Mouse (Mus musculus) neural tube, embryonic 11.5 days (tissue): Measurements from ENCODE around the gene Fyb2. TPM values are rescaled to one million over a fixed set of nuclear protein-coding genes. Genes with fewer than 3 reads are reported as not detected.

ENCODE experiments used
- ATAC-seq: fragments of 200-750 bp; cut with Nextera tagmentation; 2 replicates; pipeline ENCODE4 v1.8.0; 2017; ENCODE audit warnings: moderate number of reproducible peaks, mild to moderate bottlenecking, moderate TSS enrichment, moderate library complexity; ENCODE audit not compliant: insufficient read depth, low FRiP score, low TSS enrichment
- DNase-seq: peaks from one replicate; pipeline ENCODE4 v3.0.0-alpha.2; 2015; ENCODE audit warnings: low spot score
- H3K27ac ChIP-seq: fragments of 300-500 bp; sonication (generic); 2 replicates; pipeline ENCODE4 v1.5.1; 2014; ENCODE audit warnings: low read depth, mild to moderate bottlenecking, low read length
- H3K27me3 ChIP-seq: fragments of 300-500 bp; sonication (generic); 2 replicates; pipeline ENCODE4 v1.6.1; 2014; ENCODE audit warnings: mild to moderate bottlenecking, low read length, mixed read lengths; ENCODE audit not compliant: control insufficient read depth, insufficient read depth
- H3K36me3 ChIP-seq: fragments of 300-500 bp; sonication (generic); 2 replicates; pipeline ENCODE4 v1.6.1; 2014; ENCODE audit warnings: mild to moderate bottlenecking, low read length, moderate library complexity, mixed read lengths; ENCODE audit not compliant: control insufficient read depth, insufficient read depth
- H3K4me1 ChIP-seq: fragments of 300-500 bp; sonication (generic); 2 replicates; pipeline ENCODE4 v1.6.1; 2014; ENCODE audit warnings: low read length, mixed read lengths; ENCODE audit not compliant: control insufficient read depth, insufficient read depth
- H3K4me2 ChIP-seq: fragments of 300-500 bp; sonication (generic); 2 replicates; pipeline ENCODE4 v1.6.1; 2014; ENCODE audit warnings: low read depth, mild to moderate bottlenecking, moderate library complexity
- H3K4me3 ChIP-seq: fragments of 300-500 bp; sonication (generic); 2 replicates; pipeline ENCODE4 v1.5.1; 2014; ENCODE audit warnings: low read depth, low read length
- H3K9ac ChIP-seq: fragments of 300-500 bp; sonication (generic); 2 replicates; pipeline ENCODE4 v1.6.1; 2014; ENCODE audit warnings: mild to moderate bottlenecking, low read length
- H3K9me3 ChIP-seq: fragments of 300-500 bp; sonication (generic); 2 replicates; pipeline ENCODE4 v1.6.1; 2016; ENCODE audit warnings: low read length; ENCODE audit not compliant: control insufficient read depth
- WGBS: fragments of 180-500 bp; shearing (Covaris S2); extraction: QIAGEN DNeasy Blood & Tissue Kit; methylation state at CpG from one replicate; pipeline ENCODE4 v1.1.7; 2014; 5-methylcytosine and 5-hydroxymethylcytosine counted together
- polyA plus RNA-seq: library from polyadenylated mRNA; unstranded; fragments of >200 nt; fragmentation: Nextera tagmentation; extraction: Ambion mirVana; gene quantifications from 2 replicates; pipeline ENCODE4 v1.2.1, GENCODE M21; 2014

Fyb2 gene
- polyA plus RNA-seq, 1 experiment from 2014 or later, result not detected

- Histone ChIP-seq H3K9me3 (no peaks in the 10 kb centered on the region), H3K9ac (no peak overlapping the region), H3K4me1 (no peaks in the 10 kb centered on the region), H3K4me3 (no peak overlapping the region), H3K36me3 (no peaks in the 10 kb centered on the region), H3K27ac (no peak overlapping the region), H3K27me3 (no peaks in the 10 kb centered on the region), H3K4me2 (no peak overlapping the region)
- no peak for ATAC-seq
- WGBS, result 84% methylated on average over 7 of the region's 7 CpGs
- no peak for DNase-seq
Observed at GRCm38 (mm10) chr4:104929165-104929564, 15.9 kb downstream of the Fyb2 start.

GRCm38 (mm10) chr4:104933620-104934019 lies 20.4 kb downstream of the Fyb2 start:
- Histone ChIP-seq H3K9ac (no peak overlapping the region), H3K4me2 (no peak overlapping the region), H3K4me1 (no peaks in the 10 kb centered on the region), H3K36me3 (no peaks in the 10 kb centered on the region), H3K4me3 (no peak overlapping the region), H3K27ac (no peak overlapping the region), H3K27me3 (no peaks in the 10 kb centered on the region), H3K9me3 (no peaks in the 10 kb centered on the region)
- DNase-seq, result no peak
- ATAC-seq, result no peak

GRCm38 (mm10) chr4:104934997-104935396 lies 21.7 kb downstream of the Fyb2 start:
- Histone ChIP-seq H3K27ac (no peak overlapping the region), H3K27me3 (no peaks in the 10 kb centered on the region), H3K9me3 (no peaks in the 10 kb centered on the region), H3K4me2 (no peak overlapping the region), H3K4me1 (no peaks in the 10 kb centered on the region), H3K36me3 (no peaks in the 10 kb centered on the region), H3K9ac (no peak overlapping the region), H3K4me3 (no peak overlapping the region)
- DNase-seq, result no peak
- no peak for ATAC-seq
- WGBS, result 79% methylated on average over 3 of the region's 3 CpGs

- 73% methylated on average over 3 of the region's 3 CpGs for WGBS
- DNase-seq, result no peak
- no peaks in the 10 kb centered on the region for H3K9me3 ChIP-seq
Observed at GRCm38 (mm10) chr4:104935436-104935835, 22.2 kb downstream of the Fyb2 start.

GRCm38 (mm10) chr4:104936011-104936410 lies 22.8 kb downstream of the Fyb2 start:
- Histone ChIP-seq H3K27me3 (no peaks in the 10 kb centered on the region), H3K9ac (no peak overlapping the region), H3K27ac (no peak overlapping the region), H3K4me3 (no peak overlapping the region), H3K4me2 (no peak overlapping the region), H3K36me3 (no peaks in the 10 kb centered on the region), H3K4me1 (no peaks in the 10 kb centered on the region), H3K9me3 (no peaks in the 10 kb centered on the region)
- WGBS, result 70% methylated on average over 9 of the region's 9 CpGs
- DNase-seq, result no peak
- ATAC-seq, result no peak

More at GRCm38 (mm10) chr4:104935436-104935835, 22.2 kb downstream of the Fyb2 start:
- no peak overlapping the region for H3K27ac ChIP-seq
- no peaks in the 10 kb centered on the region for H3K36me3 ChIP-seq
- no peaks in the 10 kb centered on the region for H3K27me3 ChIP-seq
- no peak overlapping the region for H3K4me2 ChIP-seq
- no peak overlapping the region for H3K9ac ChIP-seq
- ATAC-seq, result no peak
- no peaks in the 10 kb centered on the region for H3K4me1 ChIP-seq
- no peak overlapping the region for H3K4me3 ChIP-seq

- Histone ChIP-seq H3K4me1 (no peaks in the 10 kb centered on the region), H3K27ac (no peak overlapping the region), H3K9me3 (no peaks in the 10 kb centered on the region), H3K4me2 (no peak overlapping the region), H3K4me3 (no peak overlapping the region), H3K9ac (no peak overlapping the region), H3K27me3 (no peaks in the 10 kb centered on the region), H3K36me3 (no peaks in the 10 kb centered on the region)
- 88% methylated on average over 6 of the region's 6 CpGs for WGBS
- ATAC-seq (no peak), DNase-seq (no peak)
Observed at GRCm38 (mm10) chr4:104939535-104939934, 26.3 kb downstream of the Fyb2 start.

- Histone ChIP-seq H3K27ac (no peak overlapping the region), H3K36me3 (no peaks in the 10 kb centered on the region), H3K4me1 (no peaks in the 10 kb centered on the region), H3K4me2 (no peak overlapping the region), H3K27me3 (no peaks in the 10 kb centered on the region), H3K9me3 (no peaks in the 10 kb centered on the region), H3K9ac (no peak overlapping the region), H3K4me3 (no peak overlapping the region)
- WGBS, result 81% methylated on average over 1 of the region's 1 CpGs
- DNase-seq, result no peak
- ATAC-seq, result no peak
Observed at GRCm38 (mm10) chr4:104941895-104942294, 28.6 kb downstream of the Fyb2 start.

- Histone ChIP-seq H3K4me2 (no peak overlapping the region), H3K27me3 (no peaks in the 10 kb centered on the region), H3K4me1 (no peaks in the 10 kb centered on the region), H3K27ac (no peak overlapping the region), H3K36me3 (no peaks in the 10 kb centered on the region), H3K9ac (no peak overlapping the region), H3K9me3 (no peaks in the 10 kb centered on the region), H3K4me3 (no peak overlapping the region)
- no peak for DNase-seq
- WGBS, result 76% methylated on average over 1 of the region's 1 CpGs
- no peak for ATAC-seq
Observed at GRCm38 (mm10) chr4:104944482-104944881, 31.2 kb downstream of the Fyb2 start.

GRCm38 (mm10) chr4:104948886-104949285 lies 35.6 kb downstream of the Fyb2 start:
- 80% methylated on average over 4 of the region's 4 CpGs for WGBS
- DNase-seq (no peak), ATAC-seq (no peak)

More at GRCm38 (mm10) chr4:104948886-104949285, 35.6 kb downstream of the Fyb2 start:
- Histone ChIP-seq H3K27ac (no peak overlapping the region), H3K4me1 (no peaks in the 10 kb centered on the region), H3K4me3 (no peak overlapping the region), H3K36me3 (no peaks in the 10 kb centered on the region), H3K9me3 (no peaks in the 10 kb centered on the region), H3K4me2 (no peak overlapping the region), H3K27me3 (no peaks in the 10 kb centered on the region), H3K9ac (no peak overlapping the region)
